Mouse (Mus musculus): ENCODE measurements around the gene Spats1. TPM values are rescaled to one million over a fixed set of nuclear protein-coding genes. Genes with fewer than 3 reads are reported as not detected.
A peak's percentile ranks its signal among the peaks of the same experiment; 100 is the strongest.
"Not testable (repeated sequence)": the region's sequence is repeated elsewhere in the genome, so short reads cannot be mapped to it uniquely, and the experiment has no call there.

Spats1 gene
- total RNA-seq, 2 experiments from 2014 or later: not detected

- DNase-seq: peak; percentile 14 to 17
These were observed 28.2 kb downstream of the Spats1 start for GRCm38 (mm10) chr17:45447063-45447462.

- DNase-seq: peak in 1 of 2 experiments; percentile 31
These were observed 29.3 kb downstream of the Spats1 start for GRCm38 (mm10) chr17:45445923-45446322.

- no peak for DNase-seq
These were observed 41.0 kb downstream of the Spats1 start for GRCm38 (mm10) chr17:45434262-45434590.

- peak; percentile 96 for DNase-seq
These were observed 41.6 kb downstream of the Spats1 start, which contains the start of gene Cdc5l for GRCm38 (mm10) chr17:45433419-45434261. Cdc5l (minus strand) TSS chr17:45433737.

- DNase-seq: no peak
These were observed 42.4 kb downstream of the Spats1 start for GRCm38 (mm10) chr17:45432706-45433398.

GRCm38 (mm10) chr17:45432007-45432406, 43.2 kb downstream of the Spats1 start:
- no peak for DNase-seq

- no peak for DNase-seq
These were observed 57.8 kb downstream of the Spats1 start for GRCm38 (mm10) chr17:45417387-45417786.

- not testable (repeated sequence) for DNase-seq
These were observed 63.6 kb downstream of the Spats1 start for GRCm38 (mm10) chr17:45411617-45412016.

GRCm38 (mm10) chr17:45408719-45409118, 66.5 kb downstream of the Spats1 start:
- no peak for DNase-seq

- no peak for DNase-seq
These were observed 68.9 kb downstream of the Spats1 start for GRCm38 (mm10) chr17:45406281-45406680.

GRCm38 (mm10) chr17:45403207-45403606, 72.0 kb downstream of the Spats1 start:
- peak in 1 of 2 experiments; percentile 58 for DNase-seq

GRCm38 (mm10) chr17:45402601-45403000, 72.6 kb downstream of the Spats1 start:
- no peak for DNase-seq

GRCm38 (mm10) chr17:45402126-45402525, 73.1 kb downstream of the Spats1 start:
- DNase-seq: no peak

- peak in 1 of 2 experiments; percentile 9 for DNase-seq
These were observed 73.9 kb downstream of the Spats1 start for GRCm38 (mm10) chr17:45401126-45401905.

GRCm38 (mm10) chr17:45398021-45398420, 77.2 kb downstream of the Spats1 start:
- DNase-seq: no peak

- no peak for DNase-seq
These were observed 77.7 kb downstream of the Spats1 start for GRCm38 (mm10) chr17:45397541-45397940.

- no peak for DNase-seq
These were observed 80.6 kb downstream of the Spats1 start for GRCm38 (mm10) chr17:45394612-45395011.

- no peak for DNase-seq
These were observed 81.5 kb downstream of the Spats1 start for GRCm38 (mm10) chr17:45393765-45394164.

Measured in adrenal gland, postnatal 36 days (tissue).